Mouse (Mus musculus) liver, embryonic 11.5 days (tissue): ENCODE measurements around the gene Camk1g. TPM values are rescaled to one million over a fixed set of nuclear protein-coding genes. Genes with fewer than 3 reads are reported as not detected.

Experiments
- ATAC-seq: fragments of 200-750 bp; cut with Nextera tagmentation; replicated peaks from 2 replicates; pipeline ENCODE4 v1.8.0; 2017; ENCODE audit warnings: moderate number of reproducible peaks, mild to moderate bottlenecking, moderate TSS enrichment, moderate library complexity; ENCODE audit not compliant: low FRiP score
- DNase-seq: peaks from one replicate; pipeline ENCODE4 v3.0.0-alpha.2; 2017; ENCODE audit warnings: low spot score
- H3K27ac ChIP-seq: fragments of 300-500 bp; sonication (generic); 2 replicates; pipeline ENCODE4 v1.5.1; 2014; ENCODE audit warnings: mild to moderate bottlenecking, low read depth, low read length, control low read depth
- H3K27me3 ChIP-seq: fragments of 300-500 bp; sonication (generic); replicated peaks from 2 replicates; pipeline ENCODE4 v1.6.1; 2014; ENCODE audit warnings: low read length, mixed read lengths; ENCODE audit not compliant: control insufficient read depth, insufficient read depth
- H3K36me3 ChIP-seq: fragments of 300-500 bp; sonication (generic); 2 replicates; pipeline ENCODE4 v1.6.1; 2014; ENCODE audit warnings: mild to moderate bottlenecking, low read length, moderate library complexity, mixed read lengths; ENCODE audit not compliant: control insufficient read depth, insufficient read depth
- H3K4me1 ChIP-seq: fragments of 300-500 bp; sonication (generic); replicated peaks from 2 replicates; pipeline ENCODE4 v1.6.1; 2014; ENCODE audit warnings: low read length, mixed read lengths; ENCODE audit not compliant: control insufficient read depth, insufficient read depth
- H3K4me2 ChIP-seq: fragments of 300-500 bp; sonication (generic); 2 replicates; pipeline ENCODE4 v1.6.1; 2014; ENCODE audit warnings: mild to moderate bottlenecking, control low read depth, moderate library complexity
- H3K4me3 ChIP-seq: fragments of 300-500 bp; sonication (generic); 2 replicates; pipeline ENCODE4 v1.5.1; 2014; ENCODE audit warnings: low read depth, low read length, control low read depth
- H3K9ac ChIP-seq: fragments of 300-500 bp; sonication (generic); 2 replicates; pipeline ENCODE4 v1.6.1; 2014; ENCODE audit warnings: low read depth, low read length, control low read depth
- H3K9me3 ChIP-seq: fragments of 300-500 bp; sonication (generic); 2 replicates; pipeline ENCODE4 v1.6.1; 2016; ENCODE audit warnings: low read length, inconsistent platforms, mixed read lengths; ENCODE audit not compliant: control insufficient read depth
- WGBS: fragments of 180-500 bp; shearing (Covaris S2); extraction: QIAGEN DNeasy Blood & Tissue Kit; methylation state at CpG from one replicate; pipeline ENCODE4 v1.1.7; 2014; 5-methylcytosine and 5-hydroxymethylcytosine counted together
- polyA plus RNA-seq: library from polyadenylated mRNA; unstranded; fragments of >200 nt; fragmentation: Nextera tagmentation; extraction: Ambion mirVana; gene quantifications from 2 replicates; pipeline ENCODE4 v1.2.1, GENCODE M21; 2014

The Camk1g gene
- polyA plus RNA-seq: 3.3 TPM in 2 replicates

GRCm38 (mm10) chr1:193370096-193370495, at the start of gene Camk1g:
Camk1g (minus strand) TSS chr1:193370298.
- H3K4me2 ChIP-seq: peak within 1 kb of the TSS; percentile 44
- no peaks in the 10 kb centered on the region for H3K4me1 ChIP-seq
- ATAC-seq (no peak), DNase-seq (no peak)
- H3K27ac ChIP-seq: no peak within 1 kb of the TSS
- H3K36me3 ChIP-seq: no peaks in the 10 kb centered on the region
- no peaks in the 10 kb centered on the region for H3K27me3 ChIP-seq
- WGBS: 5% methylated on average over 2 of the region's 2 CpGs
- peak within 1 kb of the TSS; percentile 38; the same call in 1 of the 2 replicates for H3K9ac ChIP-seq
- no peaks in the 10 kb centered on the region for H3K9me3 ChIP-seq
- peak within 1 kb of the TSS; percentile 30 for H3K4me3 ChIP-seq

- Histone ChIP-seq H3K4me2 (no peak overlapping the region), H3K36me3 (no peaks in the 10 kb centered on the region), H3K27ac (no peak overlapping the region), H3K4me3 (no peak overlapping the region), H3K9me3 (no peaks in the 10 kb centered on the region), H3K27me3 (no peaks in the 10 kb centered on the region; the same call in 1 of the 2 replicates), H3K9ac (no peak overlapping the region), H3K4me1 (peaks cover 8% of the 10 kb centered on the region)
- ATAC-seq (no peak), DNase-seq (no peak)
- 14% methylated on average over 2 of the region's 2 CpGs for WGBS
Observed at GRCm38 (mm10) chr1:193419168-193419567, 49.1 kb upstream of the Camk1g start.

GRCm38 (mm10) chr1:193418656-193419055, 48.6 kb upstream of the Camk1g start:
- Histone ChIP-seq H3K4me1 (peaks cover 7% of the 10 kb centered on the region), H3K4me3 (no peak overlapping the region), H3K4me2 (no peak overlapping the region), H3K27ac (no peak overlapping the region), H3K36me3 (no peaks in the 10 kb centered on the region), H3K9me3 (no peaks in the 10 kb centered on the region), H3K27me3 (no peaks in the 10 kb centered on the region; the same call in 1 of the 2 replicates), H3K9ac (no peak overlapping the region)
- ATAC-seq (no peak), DNase-seq (no peak)
- 41% methylated on average over 5 of the region's 5 CpGs for WGBS

DNA sequence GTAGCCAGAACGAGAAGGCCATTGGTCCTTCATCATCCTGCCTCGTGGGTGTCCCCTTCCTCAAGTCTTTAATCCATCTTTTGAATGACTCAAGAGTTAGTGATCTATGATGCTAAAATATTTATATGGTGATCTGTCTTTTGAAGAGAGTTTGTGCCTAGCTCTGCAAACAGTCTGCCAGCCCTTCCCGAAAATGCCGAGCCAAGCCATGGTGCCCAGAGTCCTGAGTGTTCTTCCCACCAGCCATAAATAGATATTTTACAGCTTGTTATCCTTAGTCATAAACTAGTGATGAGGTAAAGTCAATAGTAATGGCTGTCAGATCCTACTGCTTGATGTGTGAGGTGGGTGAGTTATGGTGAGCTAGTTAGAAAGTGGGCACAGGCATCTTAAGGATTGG, 44.0 kb upstream of the Camk1g start:
- ATAC-seq: no peak
- H3K4me1 ChIP-seq: no peaks in the 10 kb centered on the region
- H3K27me3 ChIP-seq: peaks cover 2% of the 10 kb centered on the region; the same call in 1 of the 2 replicates
- no peak overlapping the region for H3K27ac ChIP-seq
- no peaks in the 10 kb centered on the region for H3K36me3 ChIP-seq
- no peak for DNase-seq
- 82% methylated on average over 4 of the region's 4 CpGs for WGBS
- no peak overlapping the region for H3K4me2 ChIP-seq
- H3K9me3 ChIP-seq: no peaks in the 10 kb centered on the region
- no peak overlapping the region for H3K4me3 ChIP-seq
- H3K9ac ChIP-seq: no peak overlapping the region

DNA sequence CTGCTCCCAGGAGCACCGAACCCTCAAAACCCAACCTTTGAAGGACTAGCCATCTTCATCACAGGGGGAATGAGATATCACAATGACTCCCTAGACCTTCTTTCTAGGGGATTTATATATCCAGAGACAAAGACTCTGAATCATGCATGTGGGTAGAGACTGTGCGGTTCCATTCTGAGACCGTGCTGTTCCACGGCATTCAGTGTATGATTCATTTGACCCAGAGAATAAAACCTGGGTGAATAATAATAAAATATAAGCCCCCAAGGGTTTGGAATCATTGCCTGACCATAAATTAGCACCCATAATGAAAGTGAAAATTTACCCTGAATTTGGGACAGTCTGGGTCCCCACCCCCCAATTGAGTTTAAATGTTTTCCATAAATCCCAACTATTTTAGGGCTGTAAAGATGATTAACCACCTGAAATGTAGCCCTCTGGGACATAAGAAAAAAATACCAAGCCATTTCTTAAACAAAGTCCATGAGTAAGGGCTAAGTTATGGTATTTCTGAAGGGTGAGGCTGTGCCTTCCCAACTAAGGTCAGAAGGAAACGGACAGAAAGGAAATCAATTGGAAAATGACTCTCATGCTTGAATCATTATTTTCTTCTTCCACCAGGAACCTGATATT, 43.4 kb upstream of the Camk1g start:
- Histone ChIP-seq H3K9ac (no peak overlapping the region), H3K27me3 (peaks cover 2% of the 10 kb centered on the region; the same call in 1 of the 2 replicates), H3K36me3 (no peaks in the 10 kb centered on the region), H3K9me3 (no peaks in the 10 kb centered on the region), H3K4me3 (no peak overlapping the region), H3K4me2 (no peak overlapping the region), H3K4me1 (no peaks in the 10 kb centered on the region), H3K27ac (no peak overlapping the region)
- ATAC-seq (no peak), DNase-seq (no peak)
- 90% methylated on average over 5 of the region's 5 CpGs for WGBS

DNA sequence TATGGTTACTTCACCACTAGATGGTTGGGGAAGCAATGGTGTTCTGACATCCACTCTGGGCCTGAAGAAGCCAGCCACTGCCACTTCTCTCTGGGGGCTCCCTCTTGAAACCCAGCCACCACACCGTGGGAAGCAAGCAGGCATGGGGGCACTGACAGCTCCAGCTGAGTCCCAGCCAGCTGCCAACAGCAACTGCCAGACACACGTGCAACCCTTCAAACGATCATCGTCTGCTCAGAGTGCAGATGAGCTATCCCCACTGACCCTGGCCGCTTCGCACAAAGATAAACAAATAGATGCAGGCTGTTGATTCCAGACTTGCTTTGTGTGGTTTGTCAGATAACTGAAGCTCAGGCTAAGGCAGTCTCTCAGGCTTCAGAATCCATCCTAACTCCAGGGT, 37.4 kb upstream of the Camk1g start:
- peak; percentile 22 for ATAC-seq
- no peak overlapping the region for H3K4me3 ChIP-seq
- H3K36me3 ChIP-seq: no peaks in the 10 kb centered on the region
- H3K27me3 ChIP-seq: 0 out of 2 replicates have a peak, but pooled peaks cover 2% of the 10 kb centered on the region
- H3K9ac ChIP-seq: no peak overlapping the region
- H3K9me3 ChIP-seq: no peaks in the 10 kb centered on the region
- no peak overlapping the region for H3K27ac ChIP-seq
- DNase-seq: no peak
- 27% methylated on average over 6 of the region's 6 CpGs for WGBS
- H3K4me2 ChIP-seq: no peak overlapping the region
- peaks cover 2% of the 10 kb centered on the region; the same call in 1 of the 2 replicates for H3K4me1 ChIP-seq

DNA sequence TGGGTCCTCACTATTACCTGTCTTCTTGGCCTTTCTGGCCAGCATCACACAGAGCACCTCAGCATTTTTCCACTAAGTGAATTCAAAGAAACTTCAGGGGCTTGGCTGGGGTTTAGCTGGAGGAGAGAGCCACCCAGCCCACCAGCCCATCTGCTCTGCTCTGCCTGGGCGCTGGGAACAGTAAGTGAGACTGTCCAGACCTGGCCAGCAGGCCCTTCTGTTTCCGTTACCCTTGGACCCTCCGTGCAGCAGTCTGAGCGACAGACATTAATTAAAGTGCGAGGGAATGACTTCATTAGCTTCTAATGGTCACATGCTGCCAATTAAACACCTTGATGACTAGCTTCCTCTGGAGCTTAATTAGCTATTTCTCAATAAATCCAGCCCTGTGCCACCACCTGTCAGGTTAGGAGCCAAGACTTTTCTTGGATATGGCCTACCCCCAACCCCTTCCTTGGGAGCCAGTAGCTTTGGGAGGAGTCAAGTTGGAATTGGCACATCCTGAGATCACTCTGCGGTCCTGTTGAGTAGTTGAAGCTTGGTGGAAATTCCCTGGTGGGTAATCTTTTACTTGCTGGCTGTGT, 36.1 kb upstream of the Camk1g start:
- Histone ChIP-seq H3K27me3 (0 out of 2 replicates have a peak, but pooled peaks cover 2% of the 10 kb centered on the region), H3K9ac (no peak overlapping the region), H3K9me3 (no peaks in the 10 kb centered on the region), H3K27ac (no peak overlapping the region), H3K36me3 (no peaks in the 10 kb centered on the region), H3K4me2 (no peak overlapping the region), H3K4me3 (no peak overlapping the region), H3K4me1 (peaks cover 2% of the 10 kb centered on the region; the same call in 1 of the 2 replicates)
- 75% methylated on average over 6 of the region's 6 CpGs for WGBS
- DNase-seq (no peak), ATAC-seq (no peak)

DNA sequence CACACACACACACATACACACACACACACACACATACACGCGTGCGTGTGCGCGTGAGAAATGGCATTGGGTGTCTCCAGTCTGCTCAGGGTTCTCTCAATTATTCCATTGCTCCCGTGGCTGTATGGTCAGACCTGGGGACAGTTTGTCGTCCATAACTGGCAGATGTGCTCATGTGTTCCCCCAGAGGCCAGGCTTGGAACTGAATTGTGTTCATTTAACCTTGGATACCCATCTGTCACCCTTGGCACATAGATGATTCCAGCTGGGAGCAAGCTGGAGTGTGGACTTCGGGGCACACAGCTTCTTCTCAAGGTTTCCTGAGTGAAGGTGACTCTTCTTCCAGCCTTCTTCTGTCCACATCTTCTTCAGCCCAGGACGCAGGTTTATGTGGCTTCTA, 31.6 kb upstream of the Camk1g start:
- ATAC-seq: no peak
- DNase-seq: no peak
- no peaks in the 10 kb centered on the region for H3K27me3 ChIP-seq
- no peaks in the 10 kb centered on the region for H3K4me1 ChIP-seq
- 75% methylated on average over 9 of the region's 9 CpGs for WGBS
- no peak overlapping the region for H3K4me2 ChIP-seq
- H3K4me3 ChIP-seq: no peak overlapping the region
- H3K36me3 ChIP-seq: no peaks in the 10 kb centered on the region
- H3K27ac ChIP-seq: no peak overlapping the region
- H3K9ac ChIP-seq: no peak overlapping the region
- no peaks in the 10 kb centered on the region for H3K9me3 ChIP-seq

DNA sequence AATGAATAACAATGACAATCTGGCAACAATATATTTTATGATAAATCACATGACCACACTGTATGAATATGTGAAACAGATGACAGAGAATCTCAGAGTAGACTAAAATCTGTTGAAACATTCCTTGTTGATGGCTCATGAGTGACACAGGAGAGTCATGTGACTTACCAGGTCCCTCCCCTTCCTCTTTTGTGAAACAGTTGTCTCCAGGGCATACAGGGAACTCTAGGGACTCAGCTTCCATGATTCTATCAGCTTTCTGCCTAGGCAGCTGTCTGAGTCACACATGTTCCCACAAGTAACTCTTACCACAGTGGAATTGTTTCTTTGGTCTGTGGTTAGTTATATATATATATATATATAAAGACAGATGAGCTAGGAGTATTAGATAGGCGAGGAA, 30.2 kb upstream of the Camk1g start:
- no peak for ATAC-seq
- Histone ChIP-seq H3K4me3 (no peak overlapping the region), H3K9me3 (no peaks in the 10 kb centered on the region), H3K27ac (no peak overlapping the region), H3K9ac (no peak overlapping the region), H3K4me2 (no peak overlapping the region), H3K36me3 (no peaks in the 10 kb centered on the region), H3K4me1 (no peaks in the 10 kb centered on the region), H3K27me3 (no peaks in the 10 kb centered on the region)
- 88% methylated on average over 1 of the region's 1 CpGs for WGBS
- no peak for DNase-seq
